ENCODE assay signal across 23 mouse cellular contexts in the genomic region with DNA sequence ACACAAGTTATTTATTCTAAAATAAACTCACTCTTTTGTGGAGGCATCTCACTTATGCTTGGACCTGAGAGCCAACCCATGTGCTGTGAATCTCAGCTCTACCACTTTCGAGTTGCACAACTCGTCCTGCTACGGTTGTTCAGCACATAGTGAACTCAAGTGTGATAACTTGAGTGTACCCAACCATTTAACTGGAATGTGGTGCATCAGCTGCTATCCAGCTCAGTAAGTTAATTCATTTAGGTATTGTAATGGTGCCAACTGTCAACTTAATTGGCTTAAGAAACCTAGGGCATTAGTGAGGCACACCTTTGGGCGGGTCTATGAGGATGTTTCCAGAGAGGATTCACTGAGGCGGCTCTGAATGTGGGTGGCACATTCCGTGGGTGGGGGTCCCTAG.
DNase-seq lines count a peak whose midpoint lies in the region; TF ChIP-seq lines count a peak whose summit lies in the region.
"Had no signal": no experiment of that assay in that cellular context is flagged by ENCODE, and none has a peak within 500 bp of the region (broad histone marks: within the 10 kb centered on the region; RNA-seq: fewer than 3 reads in every experiment).

No protein-coding gene starts in this region.

- no peaks in the 10 kb centered on the region; a peak in 1 of 4 replicates for H3K4me1 ChIP-seq in ES-E14 (ENCODE audit: control insufficient read depth in 2 of 2, insufficient read depth in 2 of 2, low read length in 2 of 2, poor library complexity in 1 of 2)
- H3K4me1 ChIP-seq: embryonic facial prominence, embryonic 12.5 days; embryonic facial prominence, embryonic 15.5 days; forebrain, embryonic 10.5 days; forebrain, embryonic 12.5 days had no signal

- H3K9ac ChIP-seq in ES-E14 (ENCODE audit: insufficient read depth, low read depth, low read length, poor library complexity, severe bottlenecking), result no peak overlapping the region
- H3K9ac ChIP-seq: embryonic facial prominence, embryonic 12.5 days; embryonic facial prominence, embryonic 15.5 days; forebrain, embryonic 12.5 days had no signal

- H3K9me3 ChIP-seq in ES-E14 (ENCODE audit: control insufficient read depth, insufficient read depth, low read depth, low read length), result no peaks in the 10 kb centered on the region
- H3K9me3 ChIP-seq: embryonic facial prominence, embryonic 12.5 days; embryonic facial prominence, embryonic 15.5 days; forebrain, embryonic 10.5 days; forebrain, embryonic 12.5 days had no signal

- in situ Hi-C loops in ES-E14 (cut with MboI; ENCODE audit: low sequenced_read_pairs in 2 of 2, unreplicated experiment in 2 of 2), result no loop called here

- peak; percentile 56 for DNase-seq in heart, adult 11 months
- DNase-seq in heart, postnatal 10 days, result no peak
- DNase-seq in ES-E14 (ENCODE audit: low read depth, low spot score) (peak; percentile 7), R1 (ENCODE audit: low read depth, low spot score) (peak; percentile 18)
- DNase-seq in Muller cell, postnatal 12 days (ENCODE audit: inconsistent ontology term), result peak; percentile 51
- no peak for DNase-seq in thymus, adult 18-20 months
- DNase-seq in retina, postnatal 1 day, result no peak
- DNase-seq in frontal cortex, adult 2 months (ENCODE audit: extremely low spot score in 1 of 2, low spot score in 1 of 2), result no peak
- DNase-seq: adrenal gland, adult 8-10 months; adrenal gland, postnatal 25 days; cerebellum, adult 11 months; cerebellum, adult 18-20 months; cerebellum, adult 8-10 months; cerebellum, adult 9-11 months; cerebellum, postnatal 14 days; cerebellum, postnatal 36 days; embryo, embryonic 11 days had no signal

- intact Hi-C loops in heart, postnatal 10 days (cut with DNase I), result no loop called here

- H3K27ac ChIP-seq in ES-E14 (ENCODE audit: insufficient read depth, low read depth, low read length, poor library complexity, severe bottlenecking), result no peak overlapping the region
- H3K27ac ChIP-seq: embryonic facial prominence, embryonic 12.5 days; embryonic facial prominence, embryonic 15.5 days; forebrain, embryonic 10.5 days; forebrain, embryonic 12.5 days had no signal

- H3K4me3 ChIP-seq in ES-E14 (ENCODE audit: insufficient read depth in 1 of 2, low read depth in 1 of 2, low read length in 2 of 2, poor library complexity in 1 of 2, severe bottlenecking in 1 of 2), result no peak overlapping the region
- H3K4me3 ChIP-seq: embryonic facial prominence, embryonic 12.5 days; embryonic facial prominence, embryonic 15.5 days; erythroblast, embryonic 14.5 days; forebrain, embryonic 10.5 days; forebrain, embryonic 12.5 days had no signal

- H3K36me3 ChIP-seq in ES-E14 (ENCODE audit: control insufficient read depth, insufficient read depth, low read length, poor library complexity, severe bottlenecking), result no peaks in the 10 kb centered on the region
- H3K36me3 ChIP-seq: embryonic facial prominence, embryonic 12.5 days; embryonic facial prominence, embryonic 15.5 days; forebrain, embryonic 10.5 days; forebrain, embryonic 12.5 days; G1E had no signal

TF ChIP-seq in ES-E14, 5 proteins besides CTCF, POLR2A, EP300 and RAD21:
- TF ChIP-seq CHD2 (IDR thresholded peaks at IDR 0.05; ENCODE audit: low read depth, low read length), result no peak
- TF ChIP-seq HCFC1 (IDR thresholded peaks at IDR 0.05; ENCODE audit: borderline replicate concordance, insufficient read depth, low read length), result no peak
- TF ChIP-seq ZC3H11A (IDR thresholded peaks at IDR 0.05; ENCODE audit: borderline replicate concordance, low read depth, low read length), result no peak
- TF ChIP-seq MAFK (IDR thresholded peaks at IDR 0.05; ENCODE audit: insufficient read depth, low read depth, low read length), result no peak
- no peak for TF ChIP-seq ZNF384 (IDR thresholded peaks at IDR 0.05; ENCODE audit: low read depth, low read length)

Comparison
In these comparisons a context has a peak if more than half of its experiments do, and no peak if none do; other contexts are left out.
1. DNase-seq: peak in heart, adult 11 months (single experiment), ES-E14 (single experiment), Muller cell, postnatal 12 days (single experiment) and R1 (single experiment); none in heart, postnatal 10 days (0 of 2), thymus, adult 18-20 months (0 of 2), retina, postnatal 1 day (single experiment) and frontal cortex, adult 2 months (0 of 2).